Mouse (Mus musculus) kidney, postnatal 4 days (tissue): ENCODE data around the gene Klk8.

Source experiments
- DNase-seq, 2 experiments: peaks; one replicate each; pipeline ENCODE4 v3.0.0; 2021; ENCODE audit warnings: mixed read lengths in 2 of 2

Gene Klk8

DNA sequence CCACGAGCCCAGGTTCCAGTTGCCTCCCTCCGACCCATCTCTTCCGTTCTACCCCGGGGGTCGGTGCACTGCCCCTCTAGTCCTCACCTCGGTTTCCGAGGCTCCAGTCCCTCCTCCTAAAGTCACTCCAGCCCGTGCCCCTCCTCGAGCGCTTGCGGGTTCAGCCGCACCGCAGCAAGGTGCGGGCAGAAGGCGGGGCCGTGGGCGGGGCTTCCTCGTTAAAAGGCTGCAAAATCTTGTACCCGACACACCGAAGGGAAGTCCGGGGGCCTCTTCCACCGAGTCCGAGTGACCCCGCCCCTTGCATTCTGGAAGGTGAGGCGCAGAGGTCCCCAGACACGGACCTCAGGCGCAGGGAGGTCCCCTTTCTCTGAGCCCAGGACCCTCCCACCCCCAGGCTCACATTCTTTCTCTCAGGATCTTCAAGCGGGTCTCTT, at the start of gene Klk8:
TSS of gene Klk8 (plus strand) at position 245 of the 437 bp plus-strand sequence.
- peak; percentile 57 to 67 for DNase-seq

DNA sequence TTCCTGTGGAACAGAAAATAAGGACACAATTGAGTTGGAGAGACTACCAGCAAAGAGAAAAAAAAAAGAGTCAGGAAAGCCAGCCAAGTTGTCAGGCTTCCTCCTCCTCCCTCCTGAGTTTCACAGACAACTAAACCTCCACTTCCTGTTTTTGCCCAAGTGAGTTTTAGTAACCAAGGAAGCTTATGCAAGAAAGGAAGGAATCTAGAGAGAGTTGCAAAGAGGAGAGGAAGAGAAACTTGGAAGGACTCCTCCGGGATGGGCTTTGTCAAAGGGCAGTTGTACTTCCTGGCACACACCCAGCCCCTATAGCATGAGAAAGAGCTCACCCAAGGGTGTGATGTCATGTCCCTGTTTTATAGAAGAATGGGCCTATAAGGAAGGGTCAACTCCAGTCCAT, 49.6 kb upstream of the Klk8 start:
- peak in 1 of 2 experiments; percentile 12 for DNase-seq

DNA sequence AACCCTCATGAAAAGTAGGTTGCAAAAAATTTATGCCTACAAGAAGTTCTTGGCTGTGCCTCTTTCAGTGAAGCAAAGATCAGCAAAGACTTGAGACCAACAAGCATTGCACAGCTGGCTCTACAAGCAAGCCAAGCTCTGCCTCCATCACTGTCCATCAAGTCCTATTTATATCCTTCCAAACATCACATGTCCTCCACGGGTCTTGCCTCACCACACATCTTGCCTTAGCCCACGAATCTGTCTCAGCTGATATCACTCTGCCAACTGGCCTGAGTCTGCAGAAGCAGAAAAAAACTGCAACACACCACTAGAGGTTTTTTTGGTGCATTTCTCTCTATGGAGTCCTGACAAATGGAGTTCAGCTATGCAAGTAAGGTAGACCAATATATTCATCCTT, 44.6 kb upstream of the Klk8 start:
- DNase-seq = no peak

DNA sequence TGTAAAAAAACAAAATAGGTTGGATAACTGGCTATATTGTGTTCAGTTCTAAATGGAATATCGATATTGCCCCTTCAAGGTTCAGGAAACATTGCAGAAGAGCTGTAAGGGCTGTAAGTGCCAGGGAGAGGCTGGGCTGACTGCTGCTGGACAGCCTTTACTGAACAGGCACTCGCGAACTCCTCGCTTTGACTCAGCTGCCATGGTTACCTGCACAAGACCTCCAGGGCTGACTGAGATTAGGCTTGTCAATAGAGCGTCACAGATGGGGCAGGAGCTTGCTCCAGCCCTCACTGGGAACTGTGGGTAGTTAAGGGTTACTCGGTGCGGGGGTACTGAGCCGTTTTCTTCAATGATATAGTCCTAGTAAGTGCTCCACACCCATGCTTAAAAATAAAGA, 30.9 kb upstream of the Klk8 start:
- DNase-seq = no peak

DNA sequence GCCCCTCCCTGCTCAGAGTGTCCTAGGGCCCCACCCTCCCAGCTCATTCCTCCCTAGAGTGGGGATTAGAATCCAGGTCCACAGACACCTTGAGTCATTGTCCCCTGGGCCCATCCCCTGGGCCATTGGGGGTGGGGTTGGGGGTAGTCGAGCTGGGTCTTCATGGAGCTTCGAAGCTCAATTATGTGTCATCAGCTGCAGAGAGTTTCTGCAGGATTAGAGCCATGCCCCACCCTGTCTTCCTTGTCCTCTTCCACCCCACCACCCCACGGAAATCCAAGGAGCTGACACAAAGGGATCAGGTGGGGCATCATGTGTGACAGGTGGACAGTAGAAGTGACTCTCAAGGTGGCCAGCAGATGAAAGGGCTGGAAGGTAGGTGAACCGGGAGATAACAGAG, 28.8 kb upstream of the Klk8 start, which contains the start of gene Klk12:
TSS of gene Klk12 (plus strand) at position 301 of the 400 bp plus-strand sequence.
- no peak for DNase-seq

DNA sequence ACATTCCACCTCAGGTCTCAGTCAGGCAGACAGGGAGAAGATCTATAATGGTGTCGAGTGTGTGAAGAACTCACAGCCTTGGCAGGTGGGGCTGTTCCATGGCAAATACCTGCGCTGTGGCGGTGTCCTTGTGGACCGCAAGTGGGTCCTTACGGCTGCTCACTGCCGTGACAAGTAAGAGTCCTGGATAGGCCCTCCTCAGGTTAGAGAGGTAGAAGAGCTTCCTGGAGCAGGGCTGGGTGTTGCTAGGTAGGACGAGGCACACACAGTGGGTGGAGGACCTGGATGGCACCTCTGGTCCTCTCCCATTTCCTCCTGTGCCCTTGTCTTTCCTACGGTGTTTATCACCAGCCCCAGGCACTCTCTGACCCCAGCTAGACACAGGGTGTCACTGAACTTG, 27.7 kb upstream of the Klk8 start:
- DNase-seq = no peak

DNA sequence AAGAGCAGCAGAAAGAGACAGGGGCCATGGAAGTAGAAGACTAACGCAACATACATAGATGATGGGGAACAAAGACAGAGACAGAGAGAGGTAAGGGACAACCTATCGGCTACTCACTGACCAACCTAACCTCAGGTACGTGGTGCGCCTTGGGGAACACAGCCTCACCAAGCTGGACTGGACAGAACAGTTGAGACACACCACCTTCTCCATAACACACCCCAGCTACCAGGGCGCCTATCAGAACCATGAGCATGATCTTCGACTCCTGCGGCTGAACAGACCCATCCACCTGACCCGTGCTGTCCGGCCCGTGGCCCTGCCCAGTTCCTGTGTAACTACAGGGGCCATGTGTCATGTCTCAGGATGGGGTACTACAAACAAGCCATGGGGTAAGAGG, 26.7 kb upstream of the Klk8 start:
- DNase-seq = no peak

DNA sequence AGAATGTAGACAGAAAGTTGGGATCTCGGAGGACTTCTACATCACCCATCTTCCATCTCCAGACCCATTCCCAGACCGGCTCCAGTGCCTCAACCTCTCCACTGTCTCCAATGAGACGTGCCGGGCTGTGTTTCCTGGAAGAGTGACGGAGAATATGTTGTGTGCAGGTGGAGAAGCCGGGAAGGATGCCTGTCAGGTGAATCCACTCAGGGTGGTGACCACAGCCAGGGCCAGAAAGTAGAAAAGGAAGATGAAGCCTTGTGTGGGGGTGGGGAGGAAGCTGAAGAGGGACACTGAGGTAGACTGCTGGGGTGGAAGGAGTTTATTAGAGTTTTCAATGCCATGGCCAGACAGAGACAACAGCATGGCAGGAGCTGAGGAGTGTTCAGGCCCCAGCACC, 25.5 kb upstream of the Klk8 start:
- DNase-seq = no peak

DNA sequence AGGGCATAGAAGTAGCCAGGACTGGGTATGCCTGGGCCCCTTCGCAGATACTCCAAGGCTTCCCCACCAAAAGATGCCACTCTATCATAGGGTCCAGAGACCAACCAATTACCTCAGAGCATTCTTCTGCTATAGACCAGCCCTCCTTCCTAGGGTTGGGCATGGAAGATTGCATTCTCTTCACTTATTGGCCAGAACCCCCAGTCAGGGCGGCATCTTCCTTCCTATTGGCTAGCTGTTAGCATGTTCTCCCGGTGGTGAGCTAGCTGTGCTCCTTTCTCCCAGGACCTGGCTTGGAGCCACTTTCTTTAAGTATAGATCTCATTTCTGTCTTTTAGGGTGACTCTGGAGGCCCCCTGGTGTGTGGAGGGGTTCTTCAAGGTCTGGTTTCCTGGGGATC, 24.5 kb upstream of the Klk8 start:
- no peak for DNase-seq

DNA sequence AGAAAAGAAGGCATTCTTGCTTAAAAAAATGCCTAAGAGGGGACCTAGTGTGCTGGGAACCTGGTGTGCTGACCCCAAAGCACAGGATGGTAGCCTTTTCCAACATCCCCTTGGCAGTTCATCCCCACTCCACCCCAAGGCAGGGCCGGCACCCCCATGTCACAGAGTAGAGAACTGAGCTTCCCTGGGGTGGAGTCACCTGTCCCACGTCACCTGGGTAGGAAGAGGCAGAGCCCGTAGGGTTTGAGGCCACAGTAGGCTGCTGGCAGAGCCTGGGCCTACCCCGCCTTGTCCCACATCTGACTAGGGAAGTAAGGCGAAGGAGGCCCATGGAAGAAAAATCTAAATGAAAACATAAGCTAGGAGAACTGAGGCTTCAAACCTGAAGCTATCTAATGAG, 23.0 kb upstream of the Klk8 start, which contains the start of gene Klk11:
TSS of gene Klk11 (plus strand) at position 241 of the 400 bp plus-strand sequence.
- no peak for DNase-seq

DNA sequence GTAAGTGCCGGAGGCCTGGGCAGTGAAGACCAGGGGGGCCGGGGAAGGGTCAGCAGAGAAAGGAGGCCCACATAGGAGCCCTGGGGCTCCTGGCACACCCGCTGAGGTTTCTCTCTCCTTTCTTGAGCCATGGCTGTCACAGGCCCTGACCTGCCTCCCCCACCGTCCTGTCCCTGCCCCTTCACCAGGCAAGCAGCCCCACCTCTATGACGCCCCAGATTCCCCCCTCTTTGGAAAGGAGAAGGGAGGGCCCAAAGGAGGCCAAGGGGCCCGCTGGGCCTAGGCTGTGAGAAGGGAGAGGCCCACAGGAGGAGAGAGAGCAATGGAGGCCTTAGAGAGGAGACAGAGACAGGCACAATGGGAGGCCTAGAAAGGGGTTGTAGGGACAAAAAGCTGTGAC, 22.6 kb upstream of the Klk8 start:
- no peak for DNase-seq

DNA sequence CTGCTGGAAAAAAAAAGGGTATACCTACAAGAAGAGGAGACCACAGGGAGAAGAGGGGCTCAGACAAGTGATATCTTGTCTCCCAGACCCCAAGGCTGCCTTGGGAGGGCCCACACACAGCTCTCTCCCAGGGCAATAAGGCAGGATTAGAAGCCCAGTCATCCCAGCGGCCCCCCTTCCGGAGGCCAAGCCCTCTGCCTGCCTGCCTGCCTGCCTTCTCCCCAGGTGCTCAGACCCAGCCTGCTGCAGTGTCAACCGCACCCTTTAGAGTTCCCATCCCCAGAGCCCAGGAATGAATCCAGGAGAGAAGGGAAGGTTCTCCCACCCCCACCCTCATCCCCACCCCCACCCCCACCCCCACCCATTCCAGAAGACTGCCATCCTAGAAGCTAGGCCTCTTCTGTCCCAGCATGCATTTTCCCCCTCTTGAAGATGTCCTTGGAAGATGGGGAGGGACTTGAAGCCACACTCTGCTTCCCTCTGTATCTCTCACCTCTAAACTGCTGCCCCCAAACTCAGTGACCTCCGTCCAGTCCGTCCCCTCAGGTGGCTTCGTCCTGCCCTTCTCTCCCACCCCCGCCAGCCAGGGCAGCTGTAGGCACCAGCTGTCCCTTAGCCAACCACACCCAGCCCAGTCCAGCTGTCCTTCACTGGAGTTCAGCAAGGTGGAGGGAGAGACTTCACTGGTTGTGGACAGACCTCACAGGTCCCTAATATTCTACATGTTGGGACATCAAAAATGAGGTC, 21.9 kb upstream of the Klk8 start:
- DNase-seq = no peak

DNA sequence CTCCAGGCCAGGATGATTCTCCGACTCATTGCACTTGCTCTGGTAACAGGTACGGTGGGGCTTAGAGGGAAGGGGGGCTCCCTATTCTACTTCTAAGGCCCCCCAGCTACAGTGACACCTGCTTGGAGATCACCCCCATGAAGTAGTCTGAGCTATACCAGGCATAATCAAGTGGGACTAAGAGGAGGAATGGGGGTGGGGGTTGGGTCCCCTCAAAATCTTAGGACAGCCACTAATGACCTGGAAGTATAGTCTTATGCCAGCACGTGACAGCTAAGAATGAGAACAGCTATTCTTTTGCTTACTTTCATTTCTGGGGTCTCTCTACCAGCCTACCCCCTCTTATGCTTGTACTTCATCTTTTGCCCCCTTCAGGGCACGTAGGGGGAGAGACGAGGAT, 20.9 kb upstream of the Klk8 start:
- DNase-seq = no peak

DNA sequence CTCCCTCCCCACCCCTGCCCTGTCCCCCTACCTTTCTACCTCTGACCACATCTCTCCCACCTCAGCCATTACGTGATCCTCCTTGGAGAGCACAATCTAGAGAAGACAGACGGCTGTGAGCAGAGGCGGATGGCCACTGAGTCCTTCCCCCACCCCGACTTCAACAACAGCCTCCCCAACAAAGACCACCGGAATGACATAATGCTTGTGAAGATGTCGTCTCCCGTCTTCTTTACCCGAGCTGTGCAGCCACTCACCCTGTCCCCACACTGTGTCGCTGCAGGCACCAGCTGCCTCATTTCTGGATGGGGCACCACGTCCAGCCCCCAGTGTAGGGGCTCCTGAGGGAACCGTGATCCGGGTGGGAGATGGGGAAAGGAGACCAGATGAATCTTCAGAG, 20.0 kb upstream of the Klk8 start:
- DNase-seq = no peak

DNA sequence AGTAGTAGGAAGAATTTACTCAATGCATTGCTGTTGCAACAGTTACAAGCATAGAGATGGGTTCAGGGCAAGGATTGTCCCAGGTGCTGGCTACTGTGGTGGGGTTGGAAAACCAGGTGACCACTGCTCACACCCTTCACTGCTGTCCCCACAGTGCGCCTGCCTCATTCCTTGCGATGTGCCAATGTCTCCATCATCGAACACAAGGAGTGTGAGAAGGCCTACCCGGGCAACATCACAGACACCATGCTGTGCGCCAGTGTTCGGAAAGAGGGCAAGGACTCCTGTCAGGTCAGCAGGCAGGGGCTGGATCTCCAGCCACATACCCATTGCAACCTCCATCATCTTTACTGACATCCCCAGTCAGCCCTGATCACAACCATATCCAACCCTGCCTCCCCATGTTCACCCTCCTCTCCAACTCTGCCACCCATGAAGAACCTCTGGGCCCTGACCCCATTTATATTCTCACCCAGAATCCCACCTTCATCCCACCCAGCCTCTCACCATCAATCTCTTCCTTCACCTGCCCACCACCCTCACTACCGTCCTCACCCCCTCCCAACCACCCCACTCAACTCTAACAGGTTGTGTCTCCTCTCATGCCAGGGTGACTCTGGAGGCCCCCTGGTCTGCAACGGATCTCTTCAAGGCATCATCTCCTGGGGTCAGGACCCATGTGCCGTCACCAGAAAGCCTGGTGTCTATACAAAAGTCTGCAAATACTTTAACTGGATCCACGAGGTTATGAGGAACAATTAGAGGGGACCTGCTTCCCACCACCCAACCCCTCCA, 19.0 kb upstream of the Klk8 start:
- no peak for DNase-seq

DNA sequence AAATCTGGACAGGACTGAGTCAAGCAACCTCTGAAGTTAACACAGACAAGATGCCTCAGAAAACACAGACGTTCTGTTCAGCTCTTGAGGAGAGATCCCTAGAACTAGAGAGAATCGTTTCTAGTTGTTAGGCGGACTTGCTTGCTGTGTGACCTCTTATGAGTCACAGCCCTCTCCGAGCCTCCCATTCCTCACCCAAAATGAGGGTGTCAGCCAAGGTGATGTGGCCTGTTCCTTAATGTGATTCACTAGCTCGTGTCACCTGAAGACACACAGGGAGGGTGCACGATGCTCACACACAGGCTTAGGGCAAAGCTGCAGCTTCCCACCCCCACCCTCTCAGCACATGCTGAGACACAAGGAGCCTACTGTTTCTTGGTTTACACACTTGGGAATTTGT, 17.1 kb upstream of the Klk8 start:
- DNase-seq = no peak

DNA sequence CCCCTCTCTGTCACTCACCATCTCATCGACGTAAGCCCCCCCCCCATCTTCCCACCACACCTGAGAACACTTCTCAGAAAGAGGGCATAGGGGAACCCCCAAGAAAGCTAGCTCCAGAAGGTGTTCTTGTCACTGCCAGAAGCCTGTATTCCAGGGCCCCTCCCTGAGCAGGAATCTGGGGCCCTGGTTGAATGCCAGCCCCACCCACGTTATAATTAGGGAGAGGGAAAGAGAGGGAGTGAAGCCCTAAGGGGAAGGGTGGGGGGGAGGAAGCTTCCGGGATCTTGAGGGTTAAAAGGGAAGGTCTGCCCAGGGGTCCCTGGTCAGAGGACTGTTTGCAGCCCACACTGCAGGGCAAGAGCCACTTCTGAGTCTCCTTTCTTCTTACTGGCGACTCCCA, 16.6 kb upstream of the Klk8 start, which contains the start of gene Klk10:
TSS of gene Klk10 (plus strand) at position 290 of the 400 bp plus-strand sequence.
- no peak for DNase-seq

DNA sequence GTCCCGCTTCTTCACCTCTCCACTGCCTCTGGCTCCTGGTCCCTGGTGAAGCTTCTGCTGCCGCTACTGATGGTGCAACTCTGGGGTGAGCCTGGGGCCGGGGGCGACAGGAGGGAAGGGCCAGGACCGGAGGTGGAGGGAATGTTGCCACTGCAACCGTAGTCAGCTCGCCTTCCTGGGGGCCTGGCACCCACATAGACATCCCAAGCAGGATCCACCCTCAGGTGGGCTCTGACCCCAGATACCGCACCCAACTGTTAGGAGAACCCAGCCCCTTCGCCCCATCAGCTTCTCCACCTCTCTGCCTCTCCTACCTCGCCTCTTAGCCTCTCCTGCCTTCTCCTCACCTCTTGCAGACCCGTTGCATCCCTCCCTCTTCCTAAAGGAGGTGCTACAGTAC, 15.8 kb upstream of the Klk8 start:
- DNase-seq = no peak

DNA sequence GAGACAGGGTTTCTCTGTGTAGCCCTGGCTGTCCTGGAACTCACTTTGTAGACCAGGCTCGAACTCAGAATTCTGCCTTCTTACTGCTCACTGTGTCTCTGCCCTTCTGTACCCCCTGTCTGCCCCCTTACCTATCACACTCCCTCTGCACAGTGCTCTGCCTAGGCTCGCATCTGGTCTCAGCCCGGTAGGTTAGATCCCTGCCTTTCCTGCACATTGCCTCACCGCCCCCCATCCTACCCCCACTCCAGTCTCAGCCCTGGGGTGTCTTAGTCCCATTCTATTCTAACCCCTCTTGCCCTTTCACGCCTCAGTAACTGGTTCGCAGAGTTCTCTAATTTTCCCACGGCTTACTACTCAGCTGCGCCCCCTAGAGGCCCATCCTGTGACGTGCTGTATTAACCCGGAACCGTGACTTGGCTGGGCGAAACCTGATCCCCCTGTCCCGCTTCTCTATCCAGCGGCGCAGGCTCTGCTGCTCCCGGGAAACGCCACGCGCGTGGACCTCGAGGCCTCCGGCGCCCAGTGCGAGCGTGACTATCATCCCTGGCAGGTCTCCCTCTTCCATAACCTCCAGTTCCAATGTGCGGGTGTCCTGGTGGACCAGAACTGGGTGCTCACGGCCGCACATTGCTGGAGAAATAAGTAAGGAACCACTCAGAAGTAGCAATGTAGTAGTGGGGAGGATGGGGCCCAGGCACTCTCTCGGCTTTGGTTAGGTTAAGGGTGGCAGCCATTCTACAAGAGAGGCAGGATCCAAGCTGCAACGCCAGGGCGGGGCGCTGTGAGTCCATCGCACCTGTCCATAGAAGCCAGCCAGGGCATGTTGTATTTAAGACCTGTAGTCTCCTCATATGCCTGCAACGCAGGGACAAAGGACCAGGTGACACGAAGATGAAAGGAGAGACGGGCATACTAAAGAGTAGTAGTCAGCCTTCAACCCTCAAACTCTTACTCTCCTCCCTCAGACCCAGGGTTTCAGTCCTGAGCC, 14.8 kb upstream of the Klk8 start:
- peak; percentile 92 for DNase-seq

DNA sequence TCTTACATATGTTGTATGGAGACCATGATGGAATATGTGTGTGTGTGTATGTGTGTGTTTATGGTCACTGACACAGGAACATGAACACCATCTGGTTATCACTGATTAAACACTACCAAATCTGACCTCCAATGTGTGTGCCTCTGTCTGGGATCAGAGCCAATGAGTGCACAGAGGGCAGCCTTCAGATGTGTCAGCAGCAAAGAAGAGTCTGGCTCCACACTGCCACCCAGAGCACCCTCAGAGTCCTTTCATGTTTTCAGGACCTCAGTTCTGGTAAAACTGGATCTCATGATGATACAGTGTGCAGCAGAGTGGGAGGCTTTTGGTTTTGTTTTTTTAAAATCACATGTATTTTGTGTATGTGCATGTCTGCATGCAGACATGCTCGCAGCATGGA, 12.1 kb upstream of the Klk8 start:
- peak; percentile 48 to 59 for DNase-seq

DNA sequence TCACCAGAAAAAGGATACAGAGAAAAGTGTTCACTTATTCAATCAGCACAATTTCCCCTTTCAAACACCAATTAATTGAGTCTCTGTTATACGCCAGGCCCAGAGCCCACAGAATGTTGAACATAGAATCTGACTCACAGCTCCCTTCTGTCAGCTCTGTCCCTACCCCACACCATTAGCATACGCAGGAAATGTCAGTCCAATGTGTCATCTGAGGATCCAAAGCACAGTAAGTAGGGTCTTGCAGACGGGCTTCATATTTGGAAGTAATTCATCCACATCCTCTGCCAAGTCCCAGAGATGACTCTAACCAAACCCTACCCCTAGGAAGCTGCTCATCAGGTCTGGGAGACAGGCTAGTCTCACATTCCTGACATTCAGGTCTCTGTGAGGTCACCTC, 9.3 kb upstream of the Klk8 start:
- DNase-seq = no peak

DNA sequence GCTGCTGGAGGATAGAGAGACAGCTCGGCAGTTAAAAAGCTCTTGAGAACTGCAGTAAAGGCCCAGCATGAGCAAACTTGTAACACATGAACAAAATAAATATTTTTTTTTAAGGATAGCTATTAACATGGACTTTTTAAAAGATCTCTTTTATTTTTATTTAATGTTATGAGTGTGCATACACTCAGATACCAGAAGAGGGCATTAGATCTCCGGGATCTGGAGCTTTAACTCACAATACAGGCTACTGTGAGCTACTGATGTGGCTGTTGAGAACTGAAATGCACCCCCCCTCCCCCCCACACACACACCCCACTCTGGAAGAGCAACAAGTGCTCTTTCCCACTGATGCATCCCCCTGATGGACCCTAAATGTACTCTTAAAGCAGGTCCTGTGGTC, 8.1 kb upstream of the Klk8 start:
- DNase-seq = no peak

DNA sequence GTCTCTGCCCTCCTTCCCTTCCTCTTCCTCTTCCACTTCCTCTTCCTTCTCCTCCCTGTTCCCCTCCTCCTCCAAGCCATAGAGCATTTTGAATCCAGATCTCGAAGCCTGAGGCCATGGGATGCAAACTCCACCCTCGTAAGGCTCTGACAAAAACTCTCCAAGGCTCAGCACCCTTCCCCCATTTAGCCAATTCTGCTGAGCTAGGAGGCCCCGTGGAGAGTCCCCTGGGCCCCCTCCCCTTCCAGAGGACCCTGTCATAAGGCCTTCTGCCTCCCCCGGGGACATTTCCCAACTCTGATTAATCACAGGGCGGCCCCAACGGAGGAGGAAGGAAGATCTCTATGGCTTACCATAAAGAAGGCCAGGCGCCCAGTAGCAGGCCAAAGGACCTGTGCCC, 5.8 kb upstream of the Klk8 start, which contains the start of gene Klk9:
TSS of gene Klk9 (plus strand) at position 301 of the 400 bp plus-strand sequence.
- no peak for DNase-seq
